Mouse (Mus musculus) kidney, adult 2 months (tissue): ENCODE data around the gene Sept6.

Experiments
- CTCF ChIP-seq: fragments of 200-500 bp; conservative IDR thresholded peaks from 2 replicates; pipeline ENCODE4 v1.5.1; 2011; ENCODE audit warnings: low read depth, mild to moderate bottlenecking, control low read depth, low read length, moderate library complexity, mixed read lengths; ENCODE audit not compliant: insufficient read depth, insufficient read length
- POLR2A ChIP-seq: fragments of 200-500 bp; IDR thresholded peaks from one replicate; pipeline ENCODE4 v1.6.1; 2011; ENCODE audit warnings: low read depth, low read length, control low read depth

GRCm38 (mm10) chrX:36911343-36911742 lies 80.3 kb downstream of the Sept6 start:
- TF ChIP-seq POLR2A (no peak), CTCF (peak; percentile 21; the same call in 1 of the 2 replicates)
